Mouse (Mus musculus) G1E-ER4 (cell line): ENCODE results near the gene Sapcd1. TPM values are rescaled to one million over a fixed set of nuclear protein-coding genes. Genes with fewer than 3 reads are reported as not detected.

ENCODE experiments used
- GATA1 ChIP-seq: IDR thresholded peaks from one replicate; pipeline ENCODE4 v1.8.0; 2012; ENCODE audit warnings: low read length, inconsistent platforms
- polyA plus RNA-seq: library from polyadenylated mRNA; stranded (reverse); fragments of >175 nt; gene quantifications from 2 replicates; pipeline ENCODE4 v1.2.3, GENCODE M21; 2012

Sapcd1 gene
- polyA plus RNA-seq, 1 experiment, result 64.9 TPM

GRCm38 (mm10) chr17:35023756-35024155, 4.1 kb downstream of the Sapcd1 start:
- TF ChIP-seq GATA1, result no peak

- TF ChIP-seq GATA1, result no peak
Observed at GRCm38 (mm10) chr17:35023221-35023620, 4.6 kb downstream of the Sapcd1 start.

GRCm38 (mm10) chr17:35022541-35023060, 5.2 kb downstream of the Sapcd1 start:
- no peak for TF ChIP-seq GATA1

- TF ChIP-seq GATA1, result peak; percentile 100
Observed at GRCm38 (mm10) chr17:35021842-35022477, 5.9 kb downstream of the Sapcd1 start.

- no peak for TF ChIP-seq GATA1
Observed at GRCm38 (mm10) chr17:35021163-35021808, 6.5 kb downstream of the Sapcd1 start.

- TF ChIP-seq GATA1, result no peak
Observed at GRCm38 (mm10) chr17:35020551-35020950, 7.3 kb downstream of the Sapcd1 start.

GRCm38 (mm10) chr17:35019894-35020293, 7.9 kb downstream of the Sapcd1 start:
- TF ChIP-seq GATA1, result no peak

- TF ChIP-seq GATA1, result no peak
Observed at GRCm38 (mm10) chr17:35018171-35018570, 9.6 kb downstream of the Sapcd1 start.

GRCm38 (mm10) chr17:35017706-35018030, 10.1 kb downstream of the Sapcd1 start:
- no peak for TF ChIP-seq GATA1

- no peak for TF ChIP-seq GATA1
Observed at GRCm38 (mm10) chr17:35016791-35017705, 10.8 kb downstream of the Sapcd1 start.

- TF ChIP-seq GATA1, result no peak
Observed at GRCm38 (mm10) chr17:35016376-35016775, 11.4 kb downstream of the Sapcd1 start, which contains the start of gene Vwa7. TSS of gene Vwa7 (plus strand) at chr17:35016579.

- no peak for TF ChIP-seq GATA1
Observed at GRCm38 (mm10) chr17:35015296-35015695, 12.5 kb downstream of the Sapcd1 start.

- TF ChIP-seq GATA1, result no peak
Observed at GRCm38 (mm10) chr17:35013221-35013620, 14.6 kb downstream of the Sapcd1 start.

- TF ChIP-seq GATA1, result no peak
Observed at GRCm38 (mm10) chr17:35012430-35012829, 15.4 kb downstream of the Sapcd1 start.

GRCm38 (mm10) chr17:35011440-35011839, 16.4 kb downstream of the Sapcd1 start:
- TF ChIP-seq GATA1, result no peak

- no peak for TF ChIP-seq GATA1
Observed at GRCm38 (mm10) chr17:35009586-35009985, 18.2 kb downstream of the Sapcd1 start.
